Mouse (Mus musculus) heart, postnatal 36 days (tissue): ENCODE measurements around the gene Slc7a6. TPM values are rescaled to one million over a fixed set of nuclear protein-coding genes. Genes with fewer than 3 reads are reported as not detected.

Source experiments
- DNase-seq, 2 experiments: peaks; one replicate each; pipeline ENCODE4 v3.0.0; 2021 to 2022
- intact Hi-C: fragments of 180-260 bp; cut with DNase I; formaldehyde crosslinking; loops from one replicate; pipeline ENCODE4 v1.15.1; 2025
- total RNA-seq, 2 experiments: library from RNA; stranded (reverse); gene quantifications; 2 replicates each; pipeline ENCODE4 v1.2.3; 2021

Slc7a6 gene
- total RNA-seq, 2 experiments from 2014 or later: 11.4 to 12.3 TPM

GRCm38 (mm10) chr8:106138616-106139015, 30.0 kb upstream of the Slc7a6 start:
- intact Hi-C loops: no loop called here
- no peak for DNase-seq

DNA sequence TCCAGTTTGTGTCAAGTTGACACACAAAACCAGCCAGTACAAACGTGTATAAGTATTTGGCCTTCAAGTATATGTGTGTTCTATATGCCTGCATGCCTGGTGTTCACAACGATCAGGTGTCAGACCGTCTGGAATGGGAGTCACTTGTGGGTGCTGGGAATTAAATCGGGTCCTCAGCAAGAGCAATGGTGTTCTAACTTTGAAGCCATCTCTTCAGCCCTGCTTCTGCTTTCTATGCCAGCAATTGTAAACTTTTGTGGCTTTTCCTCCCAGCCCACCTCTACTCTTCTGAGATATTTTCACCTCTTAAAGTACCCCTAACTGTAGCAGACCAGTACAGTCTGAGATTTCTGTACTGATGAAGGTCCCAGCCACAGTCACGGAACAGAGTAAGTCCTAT, 28.5 kb upstream of the Slc7a6 start:
- no peak for DNase-seq
- intact Hi-C loops: loop anchor here (1.0 to 5.0 kb wide), 5 partner anchors 25 to 272 kb away; partner anchors contain the start of genes Prmt7 and Slc7a6os

- peak; percentile 85 to 88 for DNase-seq
- intact Hi-C loops: loop anchor here (1.0 to 5.0 kb wide), 5 partner anchors 24 to 272 kb away; partner anchors contain the start of genes Prmt7 and Slc7a6os
Measured at GRCm38 (mm10) chr8:106140769-106141168, 27.9 kb upstream of the Slc7a6 start.

GRCm38 (mm10) chr8:106145331-106145730, 23.3 kb upstream of the Slc7a6 start:
- DNase-seq: no peak
- intact Hi-C loops: no loop called here

DNA sequence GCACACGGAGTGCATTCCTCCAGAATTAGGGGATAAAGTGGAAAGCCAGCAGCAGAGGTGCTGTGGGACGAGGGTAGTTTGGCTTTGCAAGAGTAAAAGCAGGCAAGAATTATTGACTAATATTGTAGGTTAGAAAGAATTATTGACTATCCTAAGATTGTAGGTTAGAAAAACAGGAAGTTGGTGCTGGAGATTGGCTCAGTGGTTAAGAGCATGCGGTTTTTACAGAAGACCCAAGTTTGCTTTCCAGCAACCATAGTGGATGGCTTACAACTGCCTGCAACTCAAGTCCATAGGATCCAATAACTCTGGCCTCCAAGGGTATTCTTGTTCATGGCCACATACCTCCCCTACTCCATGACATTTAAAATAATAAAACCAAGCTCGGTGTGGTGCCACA, 22.6 kb upstream of the Slc7a6 start:
- no peak for DNase-seq
- intact Hi-C loops: no loop called here

GRCm38 (mm10) chr8:106147868-106148565, 20.6 kb upstream of the Slc7a6 start:
- intact Hi-C loops: no loop called here
- no peak for DNase-seq

DNA sequence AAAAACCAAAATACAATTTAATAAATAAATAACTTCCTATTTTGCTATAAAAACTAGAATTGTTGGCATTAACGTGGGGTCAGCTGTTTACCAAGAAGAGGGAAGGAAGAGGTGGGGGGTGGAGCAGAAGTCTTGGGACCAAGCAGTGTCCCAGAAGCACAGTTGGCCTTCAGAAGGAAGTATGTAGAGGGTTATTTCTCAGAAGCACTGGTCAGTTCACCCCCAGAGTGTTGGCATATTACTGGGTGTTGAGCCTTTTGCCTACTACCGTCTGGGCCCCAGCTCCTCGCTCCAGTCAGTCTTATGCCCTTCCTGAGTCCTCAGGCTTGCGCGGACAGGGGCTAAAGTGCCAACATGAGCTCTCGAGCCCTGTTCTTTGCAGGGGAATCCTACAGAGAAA, 19.6 kb upstream of the Slc7a6 start:
- DNase-seq: no peak
- intact Hi-C loops: no loop called here

DNA sequence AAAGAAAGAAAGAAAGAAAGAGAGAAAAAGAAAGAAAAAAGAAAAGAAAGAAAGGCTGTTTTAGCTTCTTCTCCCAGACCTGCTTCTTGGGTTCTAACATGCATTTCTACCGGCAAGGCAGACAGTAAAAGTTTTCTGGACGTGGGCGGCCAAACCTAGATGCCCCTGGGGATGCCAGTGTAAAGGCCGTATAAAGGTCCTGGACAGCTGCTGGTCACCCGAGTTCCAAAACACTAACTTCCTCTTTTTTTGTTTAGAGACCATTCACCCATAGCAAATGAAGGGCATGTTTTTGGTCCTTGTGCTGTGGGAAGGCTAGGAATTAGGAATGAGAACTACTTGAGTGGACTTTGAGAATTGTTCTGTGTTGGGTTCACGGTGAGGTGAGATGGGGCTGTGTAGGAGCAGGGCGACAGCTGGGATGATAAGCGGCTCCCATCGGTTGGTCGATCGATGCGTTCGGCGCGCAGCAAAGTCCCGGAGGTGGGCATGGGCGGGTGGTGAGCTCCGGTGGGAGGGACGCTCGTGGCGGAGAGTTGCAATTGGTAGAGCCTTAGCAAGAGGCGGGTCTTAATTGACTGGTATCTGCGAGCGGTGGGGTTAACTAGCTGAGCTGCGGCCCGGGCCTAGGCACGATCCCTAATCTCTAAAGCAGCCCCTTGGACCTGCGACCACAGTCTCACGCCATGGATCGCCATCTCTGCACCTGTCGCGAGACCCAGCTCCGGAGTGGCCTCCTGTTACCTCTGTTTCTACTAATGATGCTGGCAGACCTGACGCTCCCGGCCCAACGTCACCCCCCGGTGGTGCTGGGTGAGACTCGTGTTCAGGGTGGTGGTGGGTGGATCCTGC, 18.6 kb upstream of the Slc7a6 start, which contains the start of gene Pla2g15:
Gene Pla2g15 (plus strand): TSS at position 599 of the 852 bp plus-strand sequence.
- intact Hi-C loops: loop anchor here (5.0 kb wide), 1 partner anchor 257 kb away; no protein-coding TSS in a partner anchor
- peak; percentile 88 to 89 for DNase-seq

DNA sequence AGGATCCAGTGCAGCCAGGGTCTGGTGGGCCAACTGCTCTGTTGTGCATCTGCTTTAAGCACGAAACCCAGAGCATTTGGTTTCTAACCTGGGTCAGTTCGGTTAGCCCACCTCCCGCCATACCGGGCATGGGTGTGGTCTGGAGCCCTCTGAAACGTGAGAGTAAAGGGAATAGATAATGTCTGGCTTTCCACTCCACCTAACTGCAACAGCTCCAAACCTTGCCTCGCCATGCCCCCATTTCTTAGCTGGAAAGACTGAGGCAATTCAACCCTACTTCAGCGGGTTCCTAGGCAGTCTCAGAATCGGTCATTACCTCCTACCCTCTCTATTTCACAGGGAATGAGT, 18.0 kb upstream of the Slc7a6 start:
- no peak for DNase-seq
- intact Hi-C loops: loop anchor here (5.0 kb wide), 1 partner anchor 257 kb away; no protein-coding TSS in a partner anchor

DNA sequence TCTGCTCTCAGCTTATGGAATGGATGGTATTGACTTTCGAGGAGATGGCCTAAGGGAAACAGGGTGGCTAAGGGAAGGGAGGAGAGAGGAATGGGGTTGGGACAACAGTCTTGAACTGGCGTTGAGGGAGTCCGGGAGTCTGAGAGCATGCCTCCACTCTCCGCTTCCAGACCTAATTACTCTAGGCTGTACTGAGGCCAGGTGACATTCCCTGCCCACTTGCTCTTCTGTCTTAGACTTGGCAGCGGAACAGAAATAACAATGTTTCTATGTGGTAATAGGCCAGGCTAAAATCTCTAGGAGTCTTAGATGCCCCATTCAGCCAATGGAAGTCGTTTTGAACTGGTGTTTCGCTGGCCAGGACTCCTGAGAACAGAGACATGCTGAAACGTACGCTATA, 17.6 kb upstream of the Slc7a6 start:
- no peak for DNase-seq

GRCm38 (mm10) chr8:106152876-106153275, 15.8 kb upstream of the Slc7a6 start:
- no peak for DNase-seq
- intact Hi-C loops: loop anchor here (5.0 kb wide), 1 partner anchor 254 kb away; no protein-coding TSS in a partner anchor

More for the DNA sequence above, 17.6 kb upstream of the Slc7a6 start:
- intact Hi-C loops: loop anchor here (5.0 kb wide), 1 partner anchor 256 kb away; no protein-coding TSS in a partner anchor

DNA sequence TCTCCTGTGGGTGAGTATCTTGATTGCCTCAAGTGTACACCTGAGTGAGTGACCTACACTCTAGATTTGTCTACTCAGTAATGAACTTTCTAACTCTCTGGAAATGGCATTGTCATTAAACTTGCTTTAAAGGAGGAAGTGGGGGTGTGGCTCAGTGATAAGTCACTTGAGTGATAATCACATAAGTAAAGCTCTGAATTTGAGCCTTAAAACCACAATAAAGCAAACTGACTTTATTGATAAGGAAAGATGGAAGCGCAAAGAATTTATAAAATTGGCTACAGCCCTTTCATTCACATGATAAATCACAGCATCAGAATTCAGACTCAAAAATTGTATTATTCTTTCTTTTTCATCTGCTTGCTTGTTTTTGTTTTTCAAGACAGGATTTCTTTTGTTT, 11.2 kb upstream of the Slc7a6 start:
- intact Hi-C loops: no loop called here
- no peak for DNase-seq

DNA sequence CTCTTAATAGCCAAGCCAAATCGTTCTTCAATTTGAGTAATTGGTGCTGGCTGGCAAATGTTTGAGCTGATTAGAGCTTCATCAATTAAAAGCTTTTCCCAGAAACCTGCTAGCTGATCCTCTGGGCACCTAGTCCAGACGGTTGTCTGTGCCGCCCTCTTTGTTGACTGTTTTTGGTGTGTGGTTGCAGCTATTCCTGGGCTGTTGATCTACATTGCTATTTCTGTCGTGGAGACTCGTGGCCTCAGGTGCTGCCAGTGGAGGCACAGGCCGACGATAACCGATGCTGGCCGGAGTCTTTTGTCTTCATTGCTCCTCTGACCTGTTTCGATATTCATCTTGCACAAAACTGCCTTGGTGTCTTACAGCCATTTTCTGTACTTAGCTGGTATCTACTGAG, 10.3 kb upstream of the Slc7a6 start:
- no peak for DNase-seq
- intact Hi-C loops: no loop called here

- intact Hi-C loops: no loop called here
Measured at GRCm38 (mm10) chr8:106159876-106160275, 8.8 kb upstream of the Slc7a6 start.

GRCm38 (mm10) chr8:106163251-106163650, 5.4 kb upstream of the Slc7a6 start:
- intact Hi-C loops: no loop called here
- no peak for DNase-seq

More at GRCm38 (mm10) chr8:106159876-106160275, 8.8 kb upstream of the Slc7a6 start:
- DNase-seq: no peak

DNA sequence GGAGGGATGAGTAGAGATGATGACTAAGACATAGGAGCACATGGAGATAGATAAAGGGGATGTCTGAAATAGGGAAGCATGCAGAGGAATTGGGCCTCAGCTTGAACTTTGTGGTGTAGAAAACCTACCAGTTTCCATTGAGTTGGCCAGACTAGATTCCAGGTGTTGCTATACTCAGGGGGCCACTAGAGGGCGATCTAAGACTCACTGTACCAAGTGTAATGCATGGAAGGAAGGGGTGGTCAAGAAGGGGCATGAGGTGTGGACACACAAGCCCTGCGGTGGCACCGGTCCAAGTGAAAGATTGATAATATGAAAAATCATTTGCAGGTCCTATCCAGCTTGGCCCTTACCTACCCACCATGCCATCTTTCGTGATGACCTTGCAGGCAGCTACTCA, 3.2 kb upstream of the Slc7a6 start:
- intact Hi-C loops: loop anchor here (1.0 to 2.0 kb wide), 3 partner anchors 25 to 61 kb away; no protein-coding TSS in a partner anchor
- peak; percentile 70 to 82 for DNase-seq

- intact Hi-C loops: loop anchor here (2.0 kb wide), 1 partner anchor 42 kb away; the partner anchor contains the start of genes Prmt7 and Slc7a6os
- peak in 1 of 2 experiments; percentile 42 for DNase-seq
Measured at GRCm38 (mm10) chr8:106169017-106169933, 618 bp downstream of the Slc7a6 start.

- intact Hi-C loops: loop anchor here (2.0 kb wide), 1 partner anchor 41 kb away; the partner anchor contains the start of genes Prmt7 and Slc7a6os
- no peak for DNase-seq
Measured at GRCm38 (mm10) chr8:106169934-106170480, 1.4 kb downstream of the Slc7a6 start.

- no peak for DNase-seq
- intact Hi-C loops: no loop called here
Measured at GRCm38 (mm10) chr8:106173566-106173965, 4.9 kb downstream of the Slc7a6 start.

GRCm38 (mm10) chr8:106176891-106177290, 8.2 kb downstream of the Slc7a6 start:
- intact Hi-C loops: no loop called here
- no peak for DNase-seq
